Mouse (Mus musculus) heart, postnatal 25 days (tissue): ENCODE measurements at regions not wholly inside any gene's neighbourhood (a gene's known extent, or its start where the extent isn't known, plus 50 kb on each side); places are given as distances from the start of the nearest gene placed in this dataset.
"Not testable (repeated sequence)": the region's sequence is repeated elsewhere in the genome, so short reads cannot be mapped to it uniquely, and the experiment has no call there.

Experiments
- DNase-seq: peaks from one replicate; pipeline ENCODE4 v3.0.0; 2022; ENCODE audit warnings: low spot score
- intact Hi-C: fragments of 180-260 bp; cut with DNase I; formaldehyde crosslinking; loops from one replicate; pipeline ENCODE4 v1.15.1; 2025

DNA sequence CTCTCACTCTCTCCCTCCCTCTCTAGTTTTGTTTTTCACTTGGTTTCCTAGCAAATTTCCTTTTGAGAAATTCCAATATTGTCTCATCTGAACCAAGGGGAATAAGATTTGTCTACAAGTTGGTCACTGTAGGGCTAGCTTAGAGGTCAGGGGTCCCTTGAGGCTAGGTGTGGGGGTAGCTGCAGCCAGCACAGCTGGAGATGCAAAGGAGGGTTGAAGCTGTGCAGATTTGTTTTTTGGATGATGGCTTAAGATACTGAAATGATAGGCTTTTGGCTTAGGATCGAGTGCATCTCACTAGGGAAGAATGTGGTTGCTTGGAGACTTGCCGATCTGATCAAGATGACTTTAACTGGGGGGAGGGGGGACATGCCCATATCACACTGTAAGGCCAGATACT, 88.3 kb upstream of the Tmem28 start:
- DNase-seq, result no peak
- intact Hi-C loops, result no loop called here

DNA sequence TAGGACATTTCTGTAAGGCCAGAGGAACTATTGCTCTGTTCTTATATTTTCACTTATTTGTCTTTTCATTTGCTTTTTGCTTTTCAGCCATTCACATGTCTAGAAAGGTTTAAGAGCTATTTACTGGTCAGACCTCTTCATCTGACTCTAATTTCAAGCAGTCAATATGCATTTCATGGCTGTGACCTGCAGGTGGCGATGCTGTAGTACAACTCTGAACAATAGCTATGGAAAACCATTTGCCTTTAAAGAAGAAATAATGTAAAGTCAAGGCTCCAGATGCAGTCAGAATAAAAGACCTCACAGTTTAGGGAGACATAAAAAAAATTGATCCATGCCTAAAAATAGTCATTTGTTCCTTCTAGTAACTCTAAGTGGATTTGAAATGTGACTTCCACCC, 95.7 kb upstream of the Tmem28 start:
- intact Hi-C loops, result loop anchor here (5.0 kb wide), 1 partner anchor 757 kb away; no protein-coding TSS in a partner anchor
- DNase-seq, result no peak

DNA sequence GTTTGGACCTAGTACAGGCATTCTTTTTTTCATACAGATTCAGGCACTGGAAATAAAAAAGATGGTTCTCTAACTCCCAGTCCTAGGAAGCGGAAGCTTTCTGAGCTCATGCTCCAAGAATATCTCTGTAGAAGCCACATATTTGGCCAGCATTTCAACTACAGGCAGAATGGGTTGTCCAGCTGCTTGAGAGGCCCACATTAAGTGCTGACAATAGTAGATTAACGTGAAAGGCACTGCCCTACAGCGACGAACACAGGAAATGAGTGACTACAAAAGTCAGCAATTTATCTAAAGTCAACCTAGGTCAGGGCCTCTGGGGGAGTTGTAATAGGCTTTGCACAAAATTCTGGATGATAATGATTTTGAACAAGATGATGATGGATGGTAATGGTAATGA, 125.5 kb upstream of the Tmem28 start:
- intact Hi-C loops, result no loop called here
- DNase-seq, result no peak

DNA sequence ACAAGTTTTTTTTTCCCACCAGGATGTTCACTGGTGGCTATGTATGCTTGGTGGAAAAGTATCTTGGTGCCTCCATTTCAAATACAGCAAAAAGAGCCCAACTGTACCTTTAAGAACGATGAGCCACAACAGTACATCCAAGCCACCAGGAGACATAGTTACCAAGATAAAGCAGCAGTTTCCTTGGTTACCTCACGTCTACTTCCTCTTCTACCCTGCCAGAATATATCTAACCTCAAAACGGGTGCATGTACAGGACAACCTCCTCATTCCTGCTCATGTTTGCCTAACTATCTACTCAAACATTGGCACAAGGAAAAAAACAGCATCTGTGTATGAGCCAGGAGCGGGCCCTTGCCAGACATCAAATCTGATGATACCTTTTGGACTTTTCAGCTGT, 129.8 kb upstream of the Tmem28 start:
- intact Hi-C loops, result no loop called here
- no peak for DNase-seq

DNA sequence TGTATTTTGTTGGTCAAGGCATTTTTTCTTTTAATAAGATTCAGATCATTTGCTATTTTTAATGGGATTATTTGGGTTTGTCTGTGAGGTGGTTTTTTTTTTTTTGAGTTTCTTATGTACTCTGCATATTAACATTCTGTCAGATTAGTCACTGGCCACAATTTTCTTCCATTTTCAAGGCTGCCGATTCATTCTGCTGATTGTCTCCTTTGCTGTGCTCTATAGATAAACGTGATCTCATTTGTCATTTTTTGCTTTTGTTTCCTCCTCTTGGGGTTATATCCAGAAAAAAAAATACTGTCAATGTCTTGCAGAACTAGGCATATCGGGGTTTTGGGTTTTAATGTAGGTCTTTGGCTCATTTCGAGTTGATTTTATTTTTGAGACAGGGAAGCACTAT, 131.1 kb upstream of the Tmem28 start:
- no peak for DNase-seq
- intact Hi-C loops, result no loop called here

DNA sequence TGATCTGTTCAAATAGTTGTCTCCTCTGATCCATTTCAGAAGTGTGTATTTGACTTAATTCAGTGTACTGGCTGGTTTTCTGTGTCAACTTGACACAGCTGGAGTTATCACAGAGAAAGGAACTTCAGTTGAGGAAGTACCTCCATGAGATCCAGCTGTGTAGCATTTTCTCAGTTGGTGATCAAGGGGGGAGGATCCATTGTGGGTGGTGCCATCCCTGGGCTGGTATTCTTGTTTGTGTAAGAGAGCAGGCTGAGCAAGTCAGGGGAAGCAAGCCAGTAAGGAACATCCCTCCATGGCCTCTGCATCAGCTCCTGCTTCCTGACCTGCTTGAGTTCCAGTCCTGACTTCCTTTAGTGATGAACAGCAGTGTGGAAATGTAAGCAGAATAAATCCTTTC, 138.3 kb upstream of the Tmem28 start:
- intact Hi-C loops, DNase-seq: not testable (repeated sequence)

DNA sequence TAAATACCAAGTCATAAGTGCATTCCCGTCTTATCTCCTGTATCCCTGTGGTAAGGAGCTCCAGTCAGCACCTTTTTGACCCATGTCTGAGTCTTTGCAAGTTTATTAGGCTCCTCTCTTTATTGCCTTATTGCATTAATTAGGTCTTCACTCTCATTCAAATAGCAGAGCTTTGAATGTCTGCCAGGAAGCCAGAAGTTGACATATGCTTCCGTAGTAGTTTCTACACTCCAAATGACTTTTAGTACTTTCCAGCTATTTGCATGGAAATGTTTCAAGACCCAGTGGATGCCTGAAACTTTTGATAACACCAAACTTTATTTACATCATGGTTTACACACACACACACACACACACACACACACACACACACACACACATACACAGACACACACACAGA, 153.2 kb upstream of the Tmem28 start:
- intact Hi-C loops, result no loop called here
- no peak for DNase-seq

DNA sequence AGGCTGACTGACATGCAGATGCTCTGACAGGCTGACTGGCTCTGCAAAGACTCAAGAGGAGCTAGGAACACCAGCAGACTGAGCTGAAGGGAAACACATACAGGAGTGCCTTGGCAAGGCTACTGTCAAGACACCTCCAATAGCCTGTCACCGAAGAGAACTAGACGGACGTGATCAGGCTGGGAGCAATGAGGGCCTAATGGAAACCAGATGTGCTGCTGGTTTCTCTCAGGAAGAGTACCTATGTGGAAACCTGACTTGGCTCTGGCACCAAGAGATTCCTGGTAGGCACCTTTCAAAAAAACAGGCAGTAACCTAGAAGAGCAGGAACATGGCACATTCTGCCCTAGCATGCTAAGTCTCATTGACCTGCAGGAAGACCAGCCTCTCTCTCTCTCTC, 158.3 kb upstream of the Tmem28 start:
- DNase-seq, result no peak
- intact Hi-C loops, result no loop called here

DNA sequence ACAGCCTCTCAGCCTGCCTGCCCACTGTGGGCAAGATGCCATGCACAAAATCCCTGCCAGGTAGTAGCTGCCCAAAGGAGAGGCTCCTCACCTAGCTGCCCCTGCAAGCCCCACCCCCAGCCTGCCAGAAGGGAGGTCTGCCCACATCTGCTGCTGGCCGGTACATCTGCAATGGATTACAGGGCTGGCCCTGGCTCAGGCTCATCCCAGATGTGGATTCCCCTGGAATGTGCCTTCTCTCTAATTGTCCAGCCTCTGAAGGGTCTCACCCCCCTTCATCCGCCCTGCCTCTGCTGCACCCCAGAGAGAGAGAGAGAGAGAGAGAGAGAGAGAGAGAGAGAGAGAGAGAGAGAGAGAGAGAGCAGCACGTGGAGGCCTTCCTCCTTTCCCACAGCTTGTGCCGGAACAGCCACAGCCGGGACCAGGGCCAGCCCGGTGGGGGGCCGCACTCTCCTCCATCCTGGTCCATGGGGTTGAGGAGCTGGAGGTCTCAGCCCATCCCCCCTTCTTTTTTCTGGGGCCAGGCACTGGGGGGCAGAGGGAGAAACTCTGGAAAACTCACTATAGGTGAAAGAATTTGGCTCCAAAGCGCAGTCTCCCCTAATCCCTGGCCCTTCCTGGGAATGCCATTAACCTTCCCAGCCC, 161.2 kb upstream of the Tmem28 start:
- intact Hi-C loops, result loop anchor here (5.0 kb wide), 2 partner anchors 82 to 137 kb away; no protein-coding TSS in a partner anchor
- no peak for DNase-seq

DNA sequence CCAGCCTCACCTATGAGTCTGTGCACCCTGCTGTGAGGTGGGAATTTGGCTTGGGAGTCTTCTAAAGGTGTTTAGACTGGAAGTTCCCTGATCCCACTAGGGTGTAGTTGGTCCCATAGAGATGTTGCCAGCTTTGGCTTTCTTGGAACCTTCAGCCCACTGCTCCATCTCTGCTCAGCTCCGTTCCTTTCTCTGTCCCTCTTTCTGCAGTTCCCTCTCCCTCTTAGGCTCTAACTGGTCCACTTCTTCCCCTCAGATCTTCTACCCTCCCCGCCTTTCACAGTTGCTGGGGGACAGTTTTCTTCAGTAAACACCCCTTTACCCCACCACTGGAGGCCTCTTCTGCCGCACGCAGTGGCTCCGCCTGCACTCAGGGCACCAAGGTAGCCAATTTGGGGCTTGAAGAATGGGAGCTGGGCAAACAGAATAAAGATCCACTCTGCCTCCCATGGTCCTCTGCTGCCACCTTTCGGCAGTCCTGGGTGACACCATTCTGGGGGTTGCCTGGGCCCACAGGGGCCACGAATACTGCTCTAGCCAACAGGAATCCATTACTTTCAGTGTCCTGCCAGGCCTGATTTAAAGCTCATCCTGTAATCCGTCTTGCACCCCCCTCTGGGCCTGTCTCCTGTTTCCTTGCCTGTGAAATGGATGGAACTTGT, 162.9 kb upstream of the Tmem28 start:
- intact Hi-C loops, result loop anchor here (1.0 to 5.0 kb wide), 3 partner anchors 81 to 528 kb away; no protein-coding TSS in a partner anchor
- peak; percentile 12 for DNase-seq

DNA sequence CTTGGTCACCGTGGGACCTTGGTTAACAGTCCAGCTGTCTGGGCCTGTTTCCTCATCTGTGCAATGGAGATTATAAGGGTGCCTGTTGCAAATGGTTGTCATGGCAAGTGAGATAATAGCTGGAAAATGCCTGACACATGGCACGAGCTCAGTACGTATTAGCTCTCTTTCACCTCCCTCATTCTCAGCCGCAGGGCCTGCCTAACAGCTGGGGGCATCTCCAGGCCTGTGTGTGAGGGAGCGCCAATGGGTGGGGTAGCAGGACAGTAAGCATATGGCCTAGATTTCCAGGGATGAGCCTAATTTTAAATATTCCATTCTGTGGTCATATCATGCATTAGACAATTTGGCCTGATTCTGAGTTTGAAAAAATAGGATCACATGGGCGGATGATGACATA, 163.8 kb upstream of the Tmem28 start:
- no peak for DNase-seq
- intact Hi-C loops, result loop anchor here (5.0 kb wide), 2 partner anchors 80 to 135 kb away; no protein-coding TSS in a partner anchor

DNA sequence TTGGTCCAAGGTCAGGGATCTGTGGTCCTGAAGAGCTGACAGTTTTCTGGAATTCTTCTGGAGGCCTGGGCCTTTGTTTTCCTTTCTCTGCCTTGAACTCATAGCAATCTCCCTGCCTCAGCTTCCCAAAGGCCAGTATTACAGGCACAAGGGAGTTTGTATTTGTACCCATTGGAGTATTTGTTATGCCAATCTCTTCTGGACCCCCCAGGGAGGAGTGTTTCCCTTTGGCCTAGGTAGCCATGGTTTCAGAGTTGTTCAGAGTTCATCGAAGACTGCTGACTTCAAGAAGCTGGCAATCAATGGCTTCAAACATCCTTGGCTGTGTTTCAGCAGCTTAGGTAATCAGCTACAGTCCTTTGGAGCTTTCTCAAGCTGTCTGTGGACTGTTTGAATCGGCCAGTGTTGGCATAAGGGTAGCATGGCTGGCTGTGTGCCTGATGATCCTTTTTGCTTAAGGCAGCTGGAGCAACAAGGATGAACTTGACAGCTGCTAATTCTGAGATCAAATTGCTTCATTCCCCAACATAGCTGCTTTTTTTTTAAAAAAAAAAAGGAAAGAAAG, 161.2 kb upstream of the Pja1 start:
- intact Hi-C loops, result no loop called here
- no peak for DNase-seq

DNA sequence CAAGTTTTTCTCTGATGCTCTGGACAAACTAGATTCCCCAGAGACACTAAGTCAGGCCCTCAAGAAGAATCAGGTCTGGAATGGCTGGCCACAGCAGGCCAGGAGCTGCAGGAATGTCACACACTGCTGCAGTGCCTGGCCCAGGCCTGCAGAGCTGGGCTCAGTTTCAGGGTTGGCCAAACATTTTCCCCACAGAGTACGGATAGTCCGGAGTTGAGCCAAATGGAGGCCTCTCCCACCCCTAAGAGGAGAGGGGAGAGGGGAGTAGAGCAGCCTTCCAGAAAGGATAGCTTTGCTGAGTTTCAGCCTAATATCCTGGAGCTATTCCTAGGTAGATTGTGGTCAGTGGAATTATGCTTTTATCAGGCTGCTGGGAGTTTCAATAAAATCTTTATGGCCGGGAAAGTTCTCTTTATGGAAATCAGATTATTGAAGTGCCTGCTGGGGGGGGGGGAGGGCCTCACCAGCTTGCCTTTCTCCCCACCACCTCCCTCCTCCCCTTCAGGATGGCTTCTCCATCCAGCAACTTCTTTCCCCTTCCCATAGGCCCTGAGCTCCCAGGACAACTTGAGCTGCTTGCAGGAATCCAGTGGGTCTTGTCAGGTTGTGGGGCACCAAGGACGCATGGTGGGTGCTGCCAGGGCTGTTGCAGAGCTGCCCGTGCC, 153.6 kb upstream of the Pja1 start:
- intact Hi-C loops, result no loop called here
- no peak for DNase-seq

DNA sequence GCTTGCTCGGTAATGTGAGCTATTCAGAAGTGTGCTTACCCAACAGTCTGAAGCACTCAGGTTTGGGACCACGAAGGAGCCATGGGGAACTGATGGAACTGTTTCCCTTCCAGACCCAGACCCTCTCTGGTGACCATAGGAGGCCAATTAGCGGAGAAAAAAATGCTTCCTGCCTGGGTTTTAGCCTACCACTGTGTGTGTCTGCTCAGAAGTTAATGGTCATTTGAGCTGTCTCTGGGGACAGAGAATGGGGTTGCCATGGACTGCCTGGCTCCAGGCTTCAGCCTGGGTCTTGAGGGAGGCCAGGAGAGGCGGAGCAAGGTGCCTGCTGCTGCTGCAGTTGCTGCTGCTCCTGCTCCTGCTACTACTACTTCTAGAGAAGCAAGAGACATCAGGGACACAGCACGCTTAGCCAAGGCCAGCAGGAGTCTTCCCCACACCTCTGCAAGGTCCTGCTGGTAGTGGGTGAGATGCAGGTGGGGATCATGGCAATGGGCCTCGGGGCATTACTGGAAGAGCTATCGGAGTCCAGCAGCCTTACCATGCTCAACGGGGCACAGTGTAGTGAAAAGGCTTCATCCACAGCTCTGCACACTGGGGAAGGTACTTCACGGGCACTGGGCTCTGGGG, 141.2 kb upstream of the Pja1 start:
- intact Hi-C loops, result no loop called here
- DNase-seq, result no peak

DNA sequence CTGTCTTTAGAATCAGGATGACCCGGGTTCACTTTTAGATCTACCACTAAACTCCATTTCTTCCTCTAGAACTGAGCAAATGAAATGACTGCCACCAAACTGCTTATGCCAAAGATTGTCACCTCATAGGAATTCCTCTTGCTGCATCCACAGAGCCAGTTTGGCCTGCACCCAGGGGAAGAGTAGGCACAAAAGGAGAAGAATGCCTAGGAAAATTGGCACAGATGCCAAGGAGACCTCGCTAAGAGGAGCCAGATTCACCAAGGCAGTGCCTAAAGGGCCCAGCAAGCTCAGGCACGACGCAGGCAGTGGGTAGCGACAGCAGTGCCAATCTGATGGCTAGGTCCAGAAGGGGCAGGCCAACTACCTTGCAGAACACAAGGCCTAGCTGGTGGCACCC, 139.0 kb upstream of the Pja1 start:
- intact Hi-C loops, result no loop called here
- no peak for DNase-seq

DNA sequence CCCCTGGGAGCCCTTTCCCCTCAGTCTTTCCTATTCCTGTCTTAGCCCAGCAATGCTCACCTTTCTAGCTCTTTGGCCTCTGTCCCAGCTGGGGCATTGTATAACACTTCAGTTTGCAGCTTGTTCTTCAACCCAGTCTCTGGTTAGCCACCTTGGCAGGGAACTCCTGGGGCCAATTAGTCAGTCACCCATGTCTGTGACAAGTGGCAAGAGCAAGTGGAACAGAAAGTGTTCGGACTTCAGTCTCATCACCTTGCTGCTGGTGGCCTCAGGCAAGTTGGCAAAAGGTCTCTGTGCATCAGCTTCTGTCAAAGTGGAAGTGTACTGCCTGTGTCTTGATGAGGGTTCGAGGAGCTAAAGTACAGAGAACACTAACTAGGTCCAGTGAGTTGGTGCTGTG, 138.5 kb upstream of the Pja1 start:
- DNase-seq, result no peak
- intact Hi-C loops, result no loop called here

DNA sequence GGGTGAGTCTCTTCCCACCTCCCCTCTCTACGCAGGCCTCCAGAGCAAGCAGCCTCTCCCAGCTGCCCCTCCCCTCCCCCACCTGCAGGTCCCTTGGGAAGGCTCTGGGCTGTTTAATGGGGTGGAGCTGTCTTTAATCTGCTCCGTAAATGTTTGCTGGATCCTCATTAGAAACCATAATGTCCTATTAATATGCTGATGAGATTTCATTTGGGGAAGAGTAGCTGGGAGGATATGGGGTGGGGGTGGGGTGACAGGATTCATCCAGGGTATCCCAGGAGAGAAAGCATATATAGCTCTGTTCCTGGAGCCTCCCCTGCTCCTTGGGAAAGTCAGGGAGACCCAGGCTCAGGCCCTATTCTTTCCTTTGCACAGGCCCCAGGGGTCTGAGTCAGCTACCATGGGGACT, 137.2 kb upstream of the Pja1 start:
- intact Hi-C loops, result no loop called here
- DNase-seq, result no peak

DNA sequence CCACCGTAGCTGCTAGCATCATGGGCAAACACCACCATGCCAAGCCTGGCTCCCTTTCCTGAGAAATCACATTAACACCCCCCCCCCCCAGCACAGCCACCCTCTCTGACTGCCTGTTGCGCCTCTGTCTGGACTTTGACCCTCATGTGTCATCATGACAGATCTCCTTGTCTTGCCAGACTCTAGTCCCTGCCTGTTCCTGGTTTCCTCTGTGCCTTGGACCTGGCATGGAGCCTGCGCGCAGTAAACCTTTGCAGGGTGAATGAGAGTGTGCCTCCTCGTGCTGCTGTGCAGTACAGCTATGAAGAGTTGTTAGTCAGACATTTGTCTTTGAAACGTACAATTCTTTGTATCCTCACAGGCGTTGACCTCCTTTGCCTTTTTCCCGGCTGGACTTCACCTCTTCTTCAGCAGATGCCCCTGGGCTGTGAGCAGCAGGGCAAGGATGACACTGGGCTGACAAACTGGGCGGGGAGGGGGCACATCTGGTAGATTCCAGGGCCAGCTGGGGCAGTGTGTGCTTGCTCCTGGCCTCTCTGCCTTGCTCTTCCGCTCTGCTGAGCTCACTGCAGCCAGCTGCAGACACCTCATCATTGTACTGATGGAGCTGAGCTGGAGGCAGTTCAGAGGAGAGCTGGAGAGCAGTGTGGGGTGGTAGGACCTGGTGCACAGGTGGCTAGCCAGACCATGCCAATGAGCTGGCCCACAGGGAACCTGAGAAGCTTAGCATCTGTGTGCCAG, 134.2 kb upstream of the Pja1 start:
- intact Hi-C loops, result no loop called here
- DNase-seq, result no peak

DNA sequence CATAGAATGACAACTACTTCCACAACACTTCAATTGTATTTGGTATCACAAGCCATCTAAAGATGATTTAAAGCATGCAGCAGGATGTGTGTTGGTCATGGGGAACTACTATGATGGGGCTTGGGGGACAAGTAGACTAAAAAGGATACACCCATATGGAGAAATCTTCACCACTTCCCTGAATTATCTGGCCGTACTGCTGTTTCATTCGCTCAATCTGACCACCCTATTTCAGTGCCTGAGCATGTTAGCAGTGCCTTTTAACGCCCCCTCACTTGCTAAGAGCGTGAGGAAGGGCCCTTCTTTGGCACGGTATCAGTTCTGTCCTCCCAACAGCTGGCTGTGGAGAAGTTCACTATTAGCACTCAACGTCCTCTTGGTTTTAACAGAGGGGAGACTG, 132.6 kb upstream of the Pja1 start:
- intact Hi-C loops, result no loop called here
- no peak for DNase-seq
